Mouse (Mus musculus): ENCODE results near the gene Taf9. TPM values are rescaled to one million over a fixed set of nuclear protein-coding genes. Genes with fewer than 3 reads are reported as not detected.

Gene Taf9
- 10 to 100 TPM; 23.6 to 26.5 TPM for total RNA-seq (2021)
- long read RNA-seq, experiment 1, transcript Taf9-204 (3 exons, 794 nt): major isoform, 17 of 25 reads
- long read RNA-seq, experiment 1, partial matches to known transcripts: 0 of 25 reads
- long read RNA-seq, experiment 1, other reads (novel, unspliced or antisense): 0 of 25 reads
- long read RNA-seq, experiment 2, transcript Taf9-204 (3 exons, 794 nt): major isoform, 19 of 23 reads
- long read RNA-seq, experiment 2, partial matches to known transcripts: 0 of 23 reads
- long read RNA-seq, experiment 2, other reads (novel, unspliced or antisense): 0 of 23 reads

- no peak for DNase-seq (ENCODE audit: low spot score in 2 of 2)
Measured at GRCm38 (mm10) chr13:100651439-100652186, at the start of gene Taf9. Gene Taf9, plus strand, starts transcription at chr13:100651579.

- no peak for DNase-seq (ENCODE audit: low spot score in 2 of 2)
Measured at GRCm38 (mm10) chr13:100602239-100602902, 49.0 kb upstream of the Taf9 start.

GRCm38 (mm10) chr13:100603031-100603737 lies 48.2 kb upstream of the Taf9 start:
- DNase-seq (ENCODE audit: low spot score in 2 of 2): no peak

GRCm38 (mm10) chr13:100603738-100604095 lies 47.7 kb upstream of the Taf9 start:
- no peak for DNase-seq (ENCODE audit: low spot score in 2 of 2)

- DNase-seq (ENCODE audit: low spot score in 2 of 2): no peak
Measured at GRCm38 (mm10) chr13:100605845-100606244, 45.5 kb upstream of the Taf9 start.

GRCm38 (mm10) chr13:100607756-100608155 lies 43.6 kb upstream of the Taf9 start:
- no peak for DNase-seq (ENCODE audit: low spot score in 2 of 2)

GRCm38 (mm10) chr13:100611266-100611665 lies 40.1 kb upstream of the Taf9 start:
- DNase-seq (ENCODE audit: low spot score in 2 of 2): no peak

- no peak for DNase-seq (ENCODE audit: low spot score in 2 of 2)
Measured at GRCm38 (mm10) chr13:100612251-100612650, 39.1 kb upstream of the Taf9 start.

GRCm38 (mm10) chr13:100612903-100613302 lies 38.5 kb upstream of the Taf9 start:
- no peak for DNase-seq (ENCODE audit: low spot score in 2 of 2)

GRCm38 (mm10) chr13:100616181-100617087 lies 34.9 kb upstream of the Taf9 start, which contains the start of gene Marveld2:
Gene Marveld2, minus strand, starts transcription at chr13:100616971.
- DNase-seq (ENCODE audit: low spot score in 2 of 2): peak in 1 of 2 experiments; percentile 11

GRCm38 (mm10) chr13:100617583-100617982 lies 33.8 kb upstream of the Taf9 start:
- DNase-seq (ENCODE audit: low spot score in 2 of 2): no peak

- no peak for DNase-seq (ENCODE audit: low spot score in 2 of 2)
Measured at GRCm38 (mm10) chr13:100622241-100622640, 29.1 kb upstream of the Taf9 start.

- DNase-seq (ENCODE audit: low spot score in 2 of 2): no peak
Measured at GRCm38 (mm10) chr13:100634106-100634691, 17.2 kb upstream of the Taf9 start.

- no peak for DNase-seq (ENCODE audit: low spot score in 2 of 2)
Measured at GRCm38 (mm10) chr13:100642471-100643209, 8.7 kb upstream of the Taf9 start.

- no peak for DNase-seq (ENCODE audit: low spot score in 2 of 2)
Measured at GRCm38 (mm10) chr13:100648223-100648622, 3.2 kb upstream of the Taf9 start.

- DNase-seq (ENCODE audit: low spot score in 2 of 2): peak; percentile 95 to 96
Measured at GRCm38 (mm10) chr13:100650550-100651438, 585 bp upstream of the Taf9 start, which contains the start of the genes Ak6 and Rad17. Gene Ak6, plus strand, starts transcription at chr13:100650979. Gene Rad17, minus strand, starts transcription at chr13:100651051.

- no peak for DNase-seq (ENCODE audit: low spot score in 2 of 2)
Measured at GRCm38 (mm10) chr13:100658091-100658490, 6.7 kb downstream of the Taf9 start.

- peak; percentile 22 to 44 for DNase-seq (ENCODE audit: low spot score in 2 of 2)
Measured at GRCm38 (mm10) chr13:100659864-100660456, 8.6 kb downstream of the Taf9 start.

All from layer of hippocampus, postnatal 14 days (tissue).